Mouse (Mus musculus) midbrain, embryonic 11.5 days (tissue): ENCODE measurements around the gene Gm20431. TPM values are rescaled to one million over a fixed set of nuclear protein-coding genes. Genes with fewer than 3 reads are reported as not detected.

ENCODE experiments used
- ATAC-seq: fragments of 200-750 bp; cut with Nextera tagmentation; 2 replicates; pipeline ENCODE4 v1.8.0; 2017; ENCODE audit warnings: moderate TSS enrichment, moderate library complexity; ENCODE audit not compliant: low FRiP score
- DNase-seq: peaks from one replicate; pipeline ENCODE4 v3.0.0; 2015; ENCODE audit warnings: low spot score; ENCODE audit errors: missing footprints
- H3K27ac ChIP-seq: fragments of 300-500 bp; sonication (generic); 2 replicates; pipeline ENCODE4 v1.5.1; 2014; ENCODE audit warnings: low read depth, low read length
- H3K27me3 ChIP-seq: fragments of 300-500 bp; sonication (generic); 2 replicates; pipeline ENCODE4 v1.6.1; 2014; ENCODE audit warnings: mild to moderate bottlenecking, low read length, moderate library complexity, mixed read lengths; ENCODE audit not compliant: control insufficient read depth, insufficient read depth
- H3K36me3 ChIP-seq: fragments of 300-500 bp; sonication (generic); 2 replicates; pipeline ENCODE4 v1.6.1; 2014; ENCODE audit warnings: mild to moderate bottlenecking, low read length, moderate library complexity, mixed read lengths; ENCODE audit not compliant: control insufficient read depth, insufficient read depth
- H3K4me1 ChIP-seq: fragments of 300-500 bp; sonication (generic); 2 replicates; pipeline ENCODE4 v1.6.1; 2014; ENCODE audit warnings: low read length; ENCODE audit not compliant: control insufficient read depth, insufficient read depth
- H3K4me2 ChIP-seq: fragments of 300-500 bp; sonication (generic); 2 replicates; pipeline ENCODE4 v1.6.1; 2014; ENCODE audit warnings: mild to moderate bottlenecking, moderate library complexity
- H3K4me3 ChIP-seq: fragments of 300-500 bp; sonication (generic); 2 replicates; pipeline ENCODE4 v1.5.1; 2014; ENCODE audit warnings: low read depth, low read length
- H3K9ac ChIP-seq: fragments of 300-500 bp; sonication (generic); 2 replicates; pipeline ENCODE4 v1.6.1; 2014; ENCODE audit warnings: low read length
- H3K9me3 ChIP-seq: fragments of 300-500 bp; sonication (generic); 2 replicates; pipeline ENCODE4 v1.6.1; 2016; ENCODE audit warnings: low read length; ENCODE audit not compliant: control insufficient read depth
- WGBS: fragments of 180-500 bp; shearing (Covaris S2); extraction: QIAGEN DNeasy Blood & Tissue Kit; methylation state at CpG from one replicate; pipeline ENCODE4 v1.1.7; 2014; 5-methylcytosine and 5-hydroxymethylcytosine counted together
- polyA plus RNA-seq: library from polyadenylated mRNA; unstranded; fragments of >200 nt; fragmentation: Nextera tagmentation; extraction: Ambion mirVana; gene quantifications from 2 replicates; pipeline ENCODE4 v1.2.1, GENCODE M21; 2014

Gm20431 gene
- polyA plus RNA-seq, 1 experiment from 2014 or later: 5.9 TPM

- H3K9me3 ChIP-seq: no peaks in the 10 kb centered on the region
- ATAC-seq: no peak
- H3K36me3 ChIP-seq: no peaks in the 10 kb centered on the region; the same call in 1 of the 2 replicates
- H3K4me1 ChIP-seq: peaks cover 3% of the 10 kb centered on the region
- no peaks in the 10 kb centered on the region for H3K27me3 ChIP-seq
- no peak overlapping the region for H3K27ac ChIP-seq
- DNase-seq: no peak
- no peak overlapping the region for H3K4me3 ChIP-seq
- 78% methylated on average over 2 of the region's 2 CpGs for WGBS
- no peak overlapping the region for H3K9ac ChIP-seq
- H3K4me2 ChIP-seq: no peak overlapping the region
Observed at GRCm38 (mm10) chr2:167602364-167602763, 58.9 kb downstream of the Gm20431 start.

DNA sequence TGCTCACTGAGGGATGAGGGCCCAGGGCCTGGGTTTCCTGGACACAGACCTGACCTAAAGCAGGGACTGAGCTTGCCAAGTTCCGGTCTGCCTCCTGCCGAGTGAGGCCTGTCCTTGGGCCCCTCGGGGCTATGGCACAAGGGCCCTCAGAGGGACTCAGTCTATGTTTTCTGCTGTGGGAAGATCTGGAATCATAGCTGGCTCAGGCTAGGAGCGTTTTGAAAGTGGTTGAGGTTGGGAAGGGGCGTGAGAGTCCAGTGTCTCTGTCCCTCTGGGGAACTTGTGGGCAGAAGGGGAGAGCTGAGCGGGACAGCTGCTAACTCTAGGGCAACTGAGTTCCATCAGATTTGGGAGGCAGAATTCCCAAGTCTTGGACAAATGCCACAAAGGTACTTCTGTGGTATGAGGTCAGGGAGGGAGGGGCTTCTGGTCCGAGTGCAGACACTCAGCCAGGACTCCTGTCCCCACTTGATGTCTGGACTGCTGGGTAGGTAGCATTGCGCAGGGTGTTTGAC, 60.8 kb downstream of the Gm20431 start:
- Histone ChIP-seq H3K27me3 (no peaks in the 10 kb centered on the region; the same call in 1 of the 2 replicates), H3K4me2 (no peak overlapping the region), H3K4me3 (no peak overlapping the region), H3K27ac (no peak overlapping the region), H3K9ac (no peak overlapping the region), H3K9me3 (no peaks in the 10 kb centered on the region), H3K36me3 (no peaks in the 10 kb centered on the region), H3K4me1 (peaks cover 7% of the 10 kb centered on the region)
- 78% methylated on average over 8 of the region's 8 CpGs for WGBS
- DNase-seq: no peak
- no peak for ATAC-seq

DNA sequence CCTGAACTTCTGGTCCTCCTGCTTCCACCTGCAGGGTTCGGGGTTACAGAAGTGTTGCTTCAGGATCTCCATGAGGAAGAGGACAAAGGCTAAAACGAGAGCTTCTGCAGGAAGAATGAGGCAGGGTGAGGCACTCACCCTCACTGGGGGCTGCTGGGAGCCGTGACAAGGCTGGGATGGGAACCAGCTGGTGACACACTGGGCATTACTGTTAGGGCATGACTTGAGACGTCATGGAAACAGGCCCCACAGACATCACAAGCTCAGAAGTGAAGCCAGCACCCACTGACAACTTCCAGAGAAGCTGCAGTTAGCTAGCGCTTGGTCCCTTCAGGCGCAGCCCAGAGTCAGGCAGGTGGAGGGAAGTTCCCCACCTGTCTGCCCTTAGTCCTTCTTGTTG, 61.4 kb downstream of the Gm20431 start:
- ATAC-seq: no peak
- H3K4me2 ChIP-seq: no peak overlapping the region
- no peak for DNase-seq
- no peaks in the 10 kb centered on the region; the same call in 1 of the 2 replicates for H3K27me3 ChIP-seq
- H3K4me3 ChIP-seq: no peak overlapping the region
- H3K9ac ChIP-seq: no peak overlapping the region
- 71% methylated on average over 6 of the region's 6 CpGs for WGBS
- H3K36me3 ChIP-seq: no peaks in the 10 kb centered on the region
- H3K27ac ChIP-seq: no peak overlapping the region
- no peaks in the 10 kb centered on the region for H3K9me3 ChIP-seq
- H3K4me1 ChIP-seq: peaks cover 7% of the 10 kb centered on the region

GRCm38 (mm10) chr2:167599195-167599594, 62.1 kb downstream of the Gm20431 start:
- peaks cover 11% of the 10 kb centered on the region for H3K4me1 ChIP-seq
- no peaks in the 10 kb centered on the region; the same call in 1 of the 2 replicates for H3K27me3 ChIP-seq
- no peaks in the 10 kb centered on the region for H3K36me3 ChIP-seq
- no peak overlapping the region for H3K4me2 ChIP-seq
- H3K27ac ChIP-seq: no peak overlapping the region
- DNase-seq (no peak), ATAC-seq (no peak)
- H3K9me3 ChIP-seq: no peaks in the 10 kb centered on the region
- 83% methylated on average over 5 of the region's 5 CpGs for WGBS
- no peak overlapping the region for H3K9ac ChIP-seq
- no peak overlapping the region for H3K4me3 ChIP-seq

- 34% methylated on average over 33 of the region's 40 CpGs for WGBS
- H3K9ac ChIP-seq: peak overlapping the region; percentile 40; the same call in 1 of the 2 replicates
- peak; percentile 64 for ATAC-seq
- no peaks in the 10 kb centered on the region for H3K9me3 ChIP-seq
- no peak overlapping the region for H3K4me3 ChIP-seq
- H3K36me3 ChIP-seq: no peaks in the 10 kb centered on the region
- no peaks in the 10 kb centered on the region; the same call in 1 of the 2 replicates for H3K27me3 ChIP-seq
- H3K27ac ChIP-seq: no peak overlapping the region
- DNase-seq: no peak
- H3K4me1 ChIP-seq: peaks cover 11% of the 10 kb centered on the region
- H3K4me2 ChIP-seq: peak overlapping the region; percentile 35
Observed at GRCm38 (mm10) chr2:167597492-167598186, 63.7 kb downstream of the Gm20431 start.

- Histone ChIP-seq H3K4me3 (no peak overlapping the region), H3K9me3 (no peaks in the 10 kb centered on the region), H3K27me3 (no peaks in the 10 kb centered on the region; the same call in 1 of the 2 replicates), H3K36me3 (no peaks in the 10 kb centered on the region), H3K4me1 (peaks cover 11% of the 10 kb centered on the region), H3K27ac (no peak overlapping the region), H3K4me2 (peak overlapping the region; percentile 35), H3K9ac (peak overlapping the region; percentile 40; the same call in 1 of the 2 replicates)
- DNase-seq (no peak), ATAC-seq (peak; percentile 33; the same call in 1 of the 2 replicates)
- 47% methylated on average over 27 of the region's 27 CpGs for WGBS
Observed at GRCm38 (mm10) chr2:167596726-167597491, 64.4 kb downstream of the Gm20431 start.

- no peaks in the 10 kb centered on the region; the same call in 1 of the 2 replicates for H3K27me3 ChIP-seq
- ATAC-seq (no peak), DNase-seq (no peak)
- no peak overlapping the region for H3K9ac ChIP-seq
- H3K36me3 ChIP-seq: no peaks in the 10 kb centered on the region
- H3K4me3 ChIP-seq: no peak overlapping the region
- H3K9me3 ChIP-seq: no peaks in the 10 kb centered on the region
- WGBS: 48% methylated on average over 4 of the region's 4 CpGs
- no peak overlapping the region for H3K27ac ChIP-seq
- H3K4me1 ChIP-seq: peaks cover 11% of the 10 kb centered on the region
- H3K4me2 ChIP-seq: no peak overlapping the region
Observed at GRCm38 (mm10) chr2:167596262-167596661, 65.0 kb downstream of the Gm20431 start.

DNA sequence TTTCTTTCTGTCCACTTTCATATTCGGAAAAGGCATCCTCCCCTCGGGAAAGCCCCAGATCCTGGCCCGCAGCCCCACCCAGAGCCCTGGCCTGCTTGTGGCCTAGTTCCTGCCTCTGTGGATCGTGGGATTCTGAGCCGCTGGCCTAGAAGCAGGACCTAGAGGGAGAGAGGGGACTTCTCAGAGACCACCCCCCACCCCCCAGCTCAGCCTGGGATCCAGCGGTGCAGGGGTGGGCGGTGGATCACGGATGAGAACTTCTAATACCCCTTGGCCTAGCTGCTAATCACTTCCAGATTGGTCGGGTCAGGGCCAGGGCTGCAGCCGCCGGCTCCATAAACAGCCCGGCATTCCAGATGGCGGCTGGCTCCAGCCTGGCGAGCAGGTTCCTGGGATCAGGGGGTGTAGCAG, 65.5 kb downstream of the Gm20431 start:
- ATAC-seq (no peak), DNase-seq (no peak)
- no peaks in the 10 kb centered on the region for H3K9me3 ChIP-seq
- H3K4me2 ChIP-seq: no peak overlapping the region
- no peaks in the 10 kb centered on the region; the same call in 1 of the 2 replicates for H3K27me3 ChIP-seq
- no peak overlapping the region for H3K4me3 ChIP-seq
- H3K4me1 ChIP-seq: peaks cover 11% of the 10 kb centered on the region
- no peak overlapping the region for H3K27ac ChIP-seq
- H3K9ac ChIP-seq: no peak overlapping the region
- H3K36me3 ChIP-seq: no peaks in the 10 kb centered on the region
- WGBS: 46% methylated on average over 14 of the region's 14 CpGs

- Histone ChIP-seq H3K27me3 (no peaks in the 10 kb centered on the region; the same call in 1 of the 2 replicates), H3K4me3 (no peak overlapping the region), H3K4me2 (no peak overlapping the region), H3K4me1 (peaks cover 11% of the 10 kb centered on the region), H3K36me3 (no peaks in the 10 kb centered on the region), H3K27ac (no peak overlapping the region), H3K9me3 (no peaks in the 10 kb centered on the region), H3K9ac (no peak overlapping the region)
- 40% methylated on average over 10 of the region's 10 CpGs for WGBS
- DNase-seq (no peak), ATAC-seq (no peak)
Observed at GRCm38 (mm10) chr2:167594444-167594934, 66.8 kb downstream of the Gm20431 start.
